Mouse (Mus musculus): ENCODE measurements around the gene Rem1. TPM values are rescaled to one million over a fixed set of nuclear protein-coding genes. Genes with fewer than 3 reads are reported as not detected.

The Rem1 gene
- polyA plus RNA-seq, 1 experiment = 0.90 TPM

GRCm38 (mm10) chr2:152670983-152671641, 44.4 kb downstream of the Rem1 start:
- H3K4me1 ChIP-seq (ENCODE audit: control insufficient read depth, insufficient read depth, low read length) = peaks cover 11% of the 10 kb centered on the region
- peak overlapping the region; percentile 72 for H3K4me3 ChIP-seq (ENCODE audit: insufficient read depth, low read length)
- no peak overlapping the region for H3K27ac ChIP-seq (ENCODE audit: insufficient read depth, low read length)
- TF ChIP-seq POLR2A (IDR thresholded peaks at IDR 0.05; ENCODE audit: extremely low read depth, insufficient read depth, low read length) (no peak), CTCF (IDR thresholded peaks at IDR 0.05; ENCODE audit: extremely low read depth, insufficient read depth, low read length) (no peak)

GRCm38 (mm10) chr2:152671642-152671999, 44.9 kb downstream of the Rem1 start:
- peaks cover 11% of the 10 kb centered on the region for H3K4me1 ChIP-seq (ENCODE audit: control insufficient read depth, insufficient read depth, low read length)
- no peak overlapping the region for H3K27ac ChIP-seq (ENCODE audit: insufficient read depth, low read length)
- peak; percentile 61 for TF ChIP-seq CTCF (IDR thresholded peaks at IDR 0.05; ENCODE audit: extremely low read depth, insufficient read depth, low read length)
- no peak for TF ChIP-seq POLR2A (IDR thresholded peaks at IDR 0.05; ENCODE audit: extremely low read depth, insufficient read depth, low read length)
- H3K4me3 ChIP-seq (ENCODE audit: insufficient read depth, low read length) = peak overlapping the region; percentile 72

- TF ChIP-seq POLR2A (IDR thresholded peaks at IDR 0.05; ENCODE audit: extremely low read depth, insufficient read depth, low read length) (no peak), CTCF (IDR thresholded peaks at IDR 0.05; ENCODE audit: extremely low read depth, insufficient read depth, low read length) (no peak)
- Histone ChIP-seq H3K4me3 (ENCODE audit: insufficient read depth, low read length) (peak overlapping the region; percentile 72; the same call in 1 of the 2 replicates), H3K27ac (ENCODE audit: insufficient read depth, low read length) (no peak overlapping the region), H3K4me1 (ENCODE audit: control insufficient read depth, insufficient read depth, low read length) (peaks cover 11% of the 10 kb centered on the region)
Observed at GRCm38 (mm10) chr2:152672166-152672565, 45.4 kb downstream of the Rem1 start.

DNA sequence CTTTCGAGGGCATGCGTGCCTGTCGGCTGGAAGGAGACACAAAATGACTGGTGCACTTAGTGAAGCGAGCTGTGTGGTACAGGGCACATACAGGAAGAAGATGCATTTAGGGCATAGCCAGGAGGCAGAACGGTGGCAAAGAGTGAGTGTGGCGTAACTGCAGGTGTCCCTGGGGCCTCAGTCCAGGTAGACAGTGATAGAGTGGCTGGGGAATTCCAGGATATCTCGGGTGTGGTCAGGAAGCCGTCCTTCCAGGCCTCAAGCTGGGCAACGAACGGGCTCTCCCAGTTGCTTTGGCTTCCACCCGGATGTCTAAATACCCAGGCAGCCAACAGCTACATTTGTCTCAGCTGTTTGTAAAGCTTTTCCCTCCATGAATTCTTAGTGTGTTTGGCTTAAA, 47.4 kb downstream of the Rem1 start:
- Histone ChIP-seq H3K27ac (ENCODE audit: insufficient read depth, low read length) (no peak overlapping the region), H3K4me3 (ENCODE audit: insufficient read depth, low read length) (no peak overlapping the region), H3K4me1 (ENCODE audit: control insufficient read depth, insufficient read depth, low read length) (peaks cover 11% of the 10 kb centered on the region)
- TF ChIP-seq POLR2A (IDR thresholded peaks at IDR 0.05; ENCODE audit: extremely low read depth, insufficient read depth, low read length) (no peak), CTCF (IDR thresholded peaks at IDR 0.05; ENCODE audit: extremely low read depth, insufficient read depth, low read length) (no peak)

- Histone ChIP-seq H3K4me3 (ENCODE audit: insufficient read depth, low read length) (no peak overlapping the region), H3K27ac (ENCODE audit: insufficient read depth, low read length) (no peak overlapping the region), H3K4me1 (ENCODE audit: control insufficient read depth, insufficient read depth, low read length) (peaks cover 11% of the 10 kb centered on the region)
- TF ChIP-seq POLR2A (IDR thresholded peaks at IDR 0.05; ENCODE audit: extremely low read depth, insufficient read depth, low read length) (no peak), CTCF (IDR thresholded peaks at IDR 0.05; ENCODE audit: extremely low read depth, insufficient read depth, low read length) (no peak)
Observed at GRCm38 (mm10) chr2:152675252-152675791, 48.6 kb downstream of the Rem1 start.

- H3K27ac ChIP-seq (ENCODE audit: insufficient read depth, low read length) = no peak overlapping the region
- no peak for TF ChIP-seq POLR2A (IDR thresholded peaks at IDR 0.05; ENCODE audit: extremely low read depth, insufficient read depth, low read length)
- peak; percentile 62 for TF ChIP-seq CTCF (IDR thresholded peaks at IDR 0.05; ENCODE audit: extremely low read depth, insufficient read depth, low read length)
- H3K4me3 ChIP-seq (ENCODE audit: insufficient read depth, low read length) = no peak overlapping the region
- H3K4me1 ChIP-seq (ENCODE audit: control insufficient read depth, insufficient read depth, low read length) = peaks cover 4% of the 10 kb centered on the region; the same call in 1 of the 2 replicates
Observed at GRCm38 (mm10) chr2:152678302-152678701, 51.6 kb downstream of the Rem1 start.

DNA sequence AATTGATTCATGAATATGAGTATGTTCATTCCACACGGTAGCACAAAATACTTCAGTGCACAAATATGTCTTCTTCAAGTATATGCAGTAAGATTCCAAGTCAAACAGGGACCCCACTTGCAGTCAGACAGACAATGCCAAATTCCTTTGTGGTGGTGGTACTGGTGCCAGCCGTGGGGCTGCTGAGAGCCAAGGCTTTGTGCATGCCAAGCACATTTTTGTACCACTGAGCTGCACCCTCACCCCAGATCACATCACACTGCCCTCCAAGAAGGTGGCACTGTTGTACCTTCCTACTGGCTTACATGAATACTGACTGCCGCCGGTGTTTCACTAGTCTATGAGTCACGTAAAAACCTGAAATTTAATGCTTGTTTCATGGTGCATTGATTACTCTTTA, 52.2 kb downstream of the Rem1 start:
- H3K4me1 ChIP-seq (ENCODE audit: control insufficient read depth, insufficient read depth, low read length) = peaks cover 4% of the 10 kb centered on the region; the same call in 1 of the 2 replicates
- H3K27ac ChIP-seq (ENCODE audit: insufficient read depth, low read length) = no peak overlapping the region
- no peak overlapping the region for H3K4me3 ChIP-seq (ENCODE audit: insufficient read depth, low read length)
- TF ChIP-seq CTCF (IDR thresholded peaks at IDR 0.05; ENCODE audit: extremely low read depth, insufficient read depth, low read length) (no peak), POLR2A (IDR thresholded peaks at IDR 0.05; ENCODE audit: extremely low read depth, insufficient read depth, low read length) (no peak)

DNA sequence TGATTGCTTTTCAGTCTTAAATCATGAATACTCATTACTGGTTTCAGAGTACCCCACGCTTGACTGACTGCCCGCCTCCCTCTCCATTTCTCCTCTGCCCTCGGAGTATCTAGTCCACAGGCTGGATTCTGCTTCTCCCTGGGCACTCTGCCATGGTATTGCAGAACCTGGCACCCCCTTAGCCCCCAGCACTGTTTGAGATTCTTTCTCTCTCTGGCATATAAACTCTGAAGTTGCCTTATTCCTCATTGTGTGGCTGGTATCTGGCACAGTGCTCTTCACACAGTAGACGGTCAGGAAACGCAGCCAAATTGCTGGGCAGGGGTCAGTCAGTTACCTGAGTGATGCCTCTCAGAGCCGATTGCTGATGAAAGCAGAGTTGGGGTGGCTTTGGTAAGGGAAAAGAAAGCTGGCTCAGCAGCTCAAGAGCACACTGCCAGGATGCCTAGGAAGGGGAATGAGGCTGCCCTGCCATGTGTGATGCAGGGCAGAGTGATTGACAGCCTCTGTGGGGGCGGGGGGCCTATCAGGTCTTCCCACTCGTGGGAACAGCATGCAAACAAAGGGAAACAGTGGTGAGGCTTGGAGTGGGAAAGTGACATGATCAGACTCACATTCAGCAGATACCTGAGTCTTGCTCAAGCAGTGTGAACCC, 53.1 kb downstream of the Rem1 start:
- H3K4me3 ChIP-seq (ENCODE audit: insufficient read depth, low read length) = no peak overlapping the region

DNA sequence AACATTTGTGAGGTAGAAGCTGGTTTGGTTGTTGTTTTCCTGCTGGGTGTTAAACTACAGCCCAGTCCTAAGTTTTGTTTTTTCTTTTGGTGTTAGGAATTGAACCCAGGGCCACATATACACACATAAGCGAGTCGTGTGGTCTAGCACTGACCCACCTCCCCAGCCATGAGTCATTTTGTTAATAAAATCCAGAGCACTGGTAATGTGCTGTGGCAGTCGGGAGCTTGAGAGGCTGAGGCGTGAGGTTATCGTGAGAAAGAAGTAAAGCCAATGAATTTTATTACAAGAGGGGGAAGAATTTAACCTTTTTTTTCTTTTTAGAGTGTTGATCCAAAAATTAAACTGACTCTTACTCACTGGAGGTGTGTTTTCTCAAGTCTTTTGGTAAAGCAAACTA, 56.3 kb downstream of the Rem1 start:
- Histone ChIP-seq H3K4me3 (ENCODE audit: insufficient read depth, low read length) (no peak overlapping the region), H3K27ac (ENCODE audit: insufficient read depth, low read length) (no peak overlapping the region), H3K4me1 (ENCODE audit: control insufficient read depth, insufficient read depth, low read length) (no peaks in the 10 kb centered on the region; the same call in 1 of the 2 replicates)
- TF ChIP-seq CTCF (IDR thresholded peaks at IDR 0.05; ENCODE audit: extremely low read depth, insufficient read depth, low read length) (no peak), POLR2A (IDR thresholded peaks at IDR 0.05; ENCODE audit: extremely low read depth, insufficient read depth, low read length) (no peak)

More for the DNA sequence above, 53.1 kb downstream of the Rem1 start:
- Histone ChIP-seq H3K27ac (ENCODE audit: insufficient read depth, low read length) (no peak overlapping the region), H3K4me1 (ENCODE audit: control insufficient read depth, insufficient read depth, low read length) (peaks cover 2% of the 10 kb centered on the region; the same call in 1 of the 2 replicates)
- TF ChIP-seq CTCF (IDR thresholded peaks at IDR 0.05; ENCODE audit: extremely low read depth, insufficient read depth, low read length) (no peak), POLR2A (IDR thresholded peaks at IDR 0.05; ENCODE audit: extremely low read depth, insufficient read depth, low read length) (no peak)

Other genes starting within 250 kb of the Rem1 start
- gene Sox12, start 228.9 kb upstream of the Rem1 start, polyA plus RNA-seq (2012; rRNA removed) = 17.0 and 18.6 TPM in 2 replicates
- 6.5 and 7.1 TPM in 2 replicates for gene Zcchc3, start 211.9 kb upstream of the Rem1 start, polyA plus RNA-seq (2012; rRNA removed)
- gene 6820408C15Rik, start 211.4 kb upstream of the Rem1 start, polyA plus RNA-seq (2012; rRNA removed) = 2.8 and 3.7 TPM in 2 replicates
- not detected in 2 replicates for gene Defb23, start 162.3 kb upstream of the Rem1 start, polyA plus RNA-seq (2012; rRNA removed)
- 0.56 TPM in 1 of 2 replicates, not detected in the other for gene Defb20, start 149.9 kb upstream of the Rem1 start, polyA plus RNA-seq (2012; rRNA removed)
- not detected in 2 replicates for gene Defb22, start 136.8 kb upstream of the Rem1 start, polyA plus RNA-seq (2012; rRNA removed)
- gene Defb26, start 115.3 kb upstream of the Rem1 start, polyA plus RNA-seq (2012; rRNA removed) = not detected in 2 replicates
- gene Defb28, start 108.7 kb upstream of the Rem1 start, polyA plus RNA-seq (2012; rRNA removed) = not detected in 2 replicates
- not detected in 2 replicates for gene Defb29, start 86.9 kb upstream of the Rem1 start, polyA plus RNA-seq (2012; rRNA removed)
- gene Gm17416, start 57.6 kb upstream of the Rem1 start, polyA plus RNA-seq (2012; rRNA removed) = not detected in 2 replicates
- not detected in 2 replicates for gene Defb21, start 54.2 kb upstream of the Rem1 start, polyA plus RNA-seq (2012; rRNA removed)
- not detected in 2 replicates for gene Defb19, start 46.6 kb upstream of the Rem1 start, polyA plus RNA-seq (2012; rRNA removed)
- gene Defb45, start 27.6 kb upstream of the Rem1 start, polyA plus RNA-seq (2012; rRNA removed) = not detected in 2 replicates
- not detected in 2 replicates for gene Defb36, start 22.6 kb upstream of the Rem1 start, polyA plus RNA-seq (2012; rRNA removed)
- gene Defb25, start 3.9 kb upstream of the Rem1 start, polyA plus RNA-seq (2012; rRNA removed) = not detected in 2 replicates
- 65.9 and 68.4 TPM in 2 replicates for gene H13, start 42.5 kb downstream of the Rem1 start, polyA plus RNA-seq (2012; rRNA removed)
- gene Mcts2, start 60.1 kb downstream of the Rem1 start, polyA plus RNA-seq (2012; rRNA removed) = 20.0 and 21.5 TPM in 2 replicates
- 74.2 and 81.0 TPM in 2 replicates for gene Id1, start 109.3 kb downstream of the Rem1 start, polyA plus RNA-seq (2012; rRNA removed)
- gene Cox4i2, start 127.2 kb downstream of the Rem1 start, polyA plus RNA-seq (2012; rRNA removed) = 6.3 and 6.9 TPM in 2 replicates
- gene Bcl2l1, start 204.8 kb downstream of the Rem1 start, polyA plus RNA-seq (2012; rRNA removed) = 99.2 and 105 TPM in 2 replicates
- gene Tpx2, start 221.0 kb downstream of the Rem1 start, polyA plus RNA-seq (2012; rRNA removed) = 1.5 and 1.8 TPM in 2 replicates